Mouse (Mus musculus) MEL (cell line): ENCODE results near the gene Hoxd8. TPM values are rescaled to one million over a fixed set of nuclear protein-coding genes. Genes with fewer than 3 reads are reported as not detected.

Experiments
- DNase-seq: peaks from one replicate; pipeline ENCODE4 v3.0.0; 2011; ENCODE audit warnings: low read depth, low spot score
- H3K27ac ChIP-seq: 2 replicates; pipeline ENCODE4 v1.5.1; 2012; ENCODE audit warnings: low read depth, mild to moderate bottlenecking, control low read depth, low read length, moderate library complexity; ENCODE audit not compliant: control insufficient read depth
- H3K27me3 ChIP-seq, 2 experiments: fragments of 150-350 bp in 1 of 2; sonication (generic) in 1 of 2; 2 replicates each; pipeline ENCODE4 v1.6.1; 2012; ENCODE audit warnings: low read length in 2 of 2, mild to moderate bottlenecking in 2 of 2, improper control_type of control experiment in 1 of 2, moderate library complexity in 1 of 2; ENCODE audit not compliant: insufficient read depth in 2 of 2, control insufficient read depth in 1 of 2
- H3K36me3 ChIP-seq, 2 experiments: 2 replicates each; pipeline ENCODE4 v1.6.1; 2012 to 2014; ENCODE audit warnings: low read length in 2 of 2, improper control_type of control experiment in 1 of 2, inconsistent platforms in 1 of 2, mild to moderate bottlenecking in 1 of 2; ENCODE audit not compliant: insufficient read depth in 2 of 2, control insufficient read depth in 1 of 2
- H3K4me1 ChIP-seq, 2 experiments: fragments of 150-350 bp in 1 of 2; sonication (generic) in 1 of 2; 2 replicates each; pipeline ENCODE4 v1.6.1; 2012; ENCODE audit warnings: low read length in 2 of 2, improper control_type of control experiment in 1 of 2, mild to moderate bottlenecking in 1 of 2; ENCODE audit not compliant: insufficient read depth in 2 of 2, control insufficient read depth in 1 of 2
- H3K4me3 ChIP-seq, 2 experiments: fragments of 150-350 bp in 1 of 2; sonication (generic) in 1 of 2; 2 replicates each; pipeline ENCODE4 v1.5.1; 2012; ENCODE audit warnings: low read depth in 2 of 2, low read length in 2 of 2, mild to moderate bottlenecking in 2 of 2, moderate library complexity in 2 of 2, control low read depth in 1 of 2, improper control_type of control experiment in 1 of 2; ENCODE audit not compliant: control insufficient read depth in 1 of 2, insufficient read depth in 1 of 2
- H3K79me2 ChIP-seq: 2 replicates; pipeline ENCODE4 v1.6.1; 2012; ENCODE audit warnings: mild to moderate bottlenecking, low read length, moderate library complexity; ENCODE audit not compliant: control insufficient read depth, poor library complexity, insufficient read depth
- H3K9ac ChIP-seq: 2 replicates; pipeline ENCODE4 v1.6.1; 2012; ENCODE audit warnings: low read depth, mild to moderate bottlenecking, control low read depth, low read length, moderate library complexity; ENCODE audit not compliant: control insufficient read depth, poor library complexity, severe bottlenecking
- H3K9me3 ChIP-seq: fragments of 150-350 bp; sonication (generic); replicated peaks from 2 replicates; pipeline ENCODE4 v1.6.1; 2012; ENCODE audit warnings: mild to moderate bottlenecking, low read length, improper control_type of control experiment, moderate library complexity; ENCODE audit not compliant: insufficient read depth
- CHD1 ChIP-seq: IDR thresholded peaks from 2 replicates; pipeline ENCODE4 v1.6.1; 2012; ENCODE audit warnings: low read depth, mild to moderate bottlenecking, inconsistent platforms, low read length, improper control_type of control experiment
- CHD2 ChIP-seq: IDR thresholded peaks from 2 replicates; pipeline ENCODE4 v1.6.1; 2011; ENCODE audit warnings: low read length, improper control_type of control experiment
- CTCF ChIP-seq, 3 experiments: IDR thresholded peaks in 2 of 3; conservative IDR thresholded peaks in 1 of 3; 2 replicates each; pipeline ENCODE4 v1.5.1; 2011 to 2012; ENCODE audit warnings: low read length in 3 of 3, low read depth in 2 of 3, mild to moderate bottlenecking in 2 of 3, improper control_type of control experiment in 1 of 3, inconsistent platforms in 1 of 3, mixed read lengths in 1 of 3, moderate library complexity in 1 of 3; ENCODE audit not compliant: control insufficient read depth in 1 of 3, insufficient read depth in 1 of 3, poor library complexity in 1 of 3, severe bottlenecking in 1 of 3
- E2F4 ChIP-seq: IDR thresholded peaks from 2 replicates; pipeline ENCODE4 v1.6.1; 2011; ENCODE audit warnings: low read depth, low read length, improper control_type of control experiment, borderline replicate concordance
- ELF1 ChIP-seq: IDR thresholded peaks from 2 replicates; pipeline ENCODE4 v1.6.1; 2014; ENCODE audit warnings: low read depth, mild to moderate bottlenecking, inconsistent platforms, low read length, improper control_type of control experiment, moderate library complexity
- ETS1 ChIP-seq: IDR thresholded peaks from 2 replicates; pipeline ENCODE4 v1.6.1; 2012; ENCODE audit warnings: low read depth, mild to moderate bottlenecking, inconsistent platforms, low read length, improper control_type of control experiment, moderate library complexity
- GATA1 ChIP-seq: IDR thresholded peaks from 2 replicates; pipeline ENCODE4 v1.6.1; 2011; ENCODE audit warnings: low read depth, low read length, improper control_type of control experiment
- HCFC1 ChIP-seq: IDR thresholded peaks from 2 replicates; pipeline ENCODE4 v1.6.1; 2012; ENCODE audit warnings: low read depth, mild to moderate bottlenecking, inconsistent platforms, low read length, improper control_type of control experiment, moderate library complexity
- MAZ ChIP-seq: IDR thresholded peaks from 2 replicates; pipeline ENCODE4 v1.6.1; 2012; ENCODE audit warnings: low read depth, mild to moderate bottlenecking, inconsistent platforms, low read length, improper control_type of control experiment
- MXI1 ChIP-seq: IDR thresholded peaks from 2 replicates; pipeline ENCODE4 v1.6.1; 2011; ENCODE audit warnings: mild to moderate bottlenecking, low read depth, low read length, improper control_type of control experiment
- NELFE ChIP-seq: IDR thresholded peaks from 2 replicates; pipeline ENCODE4 v1.6.1; 2011; ENCODE audit warnings: low read depth, low read length, improper control_type of control experiment
- POLR2A ChIP-seq, 2 experiments: IDR thresholded peaks; 2 replicates each; pipeline ENCODE4 v1.6.1; 2011 to 2012; ENCODE audit warnings: low read length in 2 of 2, mild to moderate bottlenecking in 2 of 2, control low read depth in 1 of 2, improper control_type of control experiment in 1 of 2, low read depth in 1 of 2, moderate library complexity in 1 of 2; ENCODE audit not compliant: control insufficient read depth in 1 of 2, insufficient read depth in 1 of 2, poor library complexity in 1 of 2
- POLR2AphosphoS5 ChIP-seq: IDR thresholded peaks from 2 replicates; pipeline ENCODE4 v1.6.1; 2012; ENCODE audit warnings: low read depth, borderline replicate concordance, mild to moderate bottlenecking, inconsistent platforms, low read length, moderate library complexity, mixed read lengths
- TCF12 ChIP-seq: IDR thresholded peaks from 2 replicates; pipeline ENCODE4 v1.6.1; 2014; ENCODE audit warnings: low read depth, mild to moderate bottlenecking, inconsistent platforms, low read length, improper control_type of control experiment, moderate library complexity
- USF1 ChIP-seq: IDR thresholded peaks from 2 replicates; pipeline ENCODE4 v1.6.1; 2014; ENCODE audit warnings: low read depth, mild to moderate bottlenecking, inconsistent platforms, low read length, improper control_type of control experiment, moderate library complexity
- USF2 ChIP-seq, 2 experiments: IDR thresholded peaks; 2 replicates each; pipeline ENCODE4 v1.6.1; 2011 to 2012; ENCODE audit warnings: improper control_type of control experiment in 2 of 2, low read length in 2 of 2, borderline replicate concordance in 1 of 2, inconsistent platforms in 1 of 2, low read depth in 1 of 2, mild to moderate bottlenecking in 1 of 2; ENCODE audit not compliant: insufficient read depth in 1 of 2
- ZKSCAN1 ChIP-seq: IDR thresholded peaks from 2 replicates; pipeline ENCODE4 v1.6.1; 2012; ENCODE audit warnings: low read depth, mild to moderate bottlenecking, inconsistent platforms, low read length, improper control_type of control experiment, moderate library complexity
- polyA plus RNA-seq, 2 experiments: library from polyadenylated mRNA; stranded (reverse) in 1 of 2; unstranded in 1 of 2; fragments of >175 nt in 1 of 2; fragments of >200 nt in 1 of 2; gene quantifications; 2 replicates each; pipeline versions ENCODE4 v1.2.1 to v1.2.4; 2012; ENCODE audit warnings: low replicate concordance in 2 of 2, low read depth in 1 of 2; ENCODE audit not compliant: insufficient read length in 2 of 2, insufficient read depth in 1 of 2, missing spikeins in 1 of 2
- total RNA-seq: library from RNA; depleted of rRNA; stranded (reverse); fragments of 300-350 nt; gene quantifications from 2 replicates; pipeline ENCODE4 v1.2.3, GENCODE M21; 2012

Hoxd8 gene
- total and polyA plus RNA-seq, 3 experiments: 4.7 to 7.4 TPM; not detected in 1

DNA sequence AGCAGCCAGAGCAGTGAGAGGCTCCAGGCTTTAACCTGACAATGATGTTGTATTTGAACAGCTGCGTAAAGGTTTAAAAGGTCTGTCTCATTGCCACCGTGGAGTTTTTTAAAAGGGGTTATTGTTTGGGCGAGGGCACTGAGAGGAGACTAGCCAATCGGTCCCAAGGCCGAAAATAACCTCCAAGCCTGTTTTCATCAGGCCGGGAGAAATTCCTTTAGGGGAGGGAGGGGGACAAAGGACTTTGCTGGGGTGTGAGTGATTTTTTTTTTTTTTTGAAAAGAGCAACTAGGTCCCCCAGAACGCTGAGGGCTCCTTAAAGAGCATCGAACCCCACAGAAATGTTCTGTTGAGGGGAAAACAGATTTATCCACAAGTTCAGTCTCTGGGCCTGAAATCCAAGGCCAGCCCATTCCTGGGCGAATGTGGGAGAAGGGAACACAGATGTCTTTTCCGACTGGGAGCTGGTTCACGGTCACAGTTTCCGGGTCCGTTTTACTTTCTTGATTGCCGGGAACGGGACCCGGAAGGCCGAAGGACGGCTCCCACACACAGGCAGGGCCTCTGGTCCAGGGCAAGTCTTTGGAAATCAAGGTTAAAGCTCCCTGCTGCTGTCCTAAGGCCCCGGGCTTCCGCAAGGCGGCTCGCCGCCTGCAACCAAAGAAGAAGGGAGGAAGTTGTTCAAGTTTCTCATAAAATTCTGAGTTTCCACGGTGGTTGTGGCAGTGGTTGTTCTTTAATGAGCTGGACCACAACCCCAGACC lies 14.7 kb upstream of the Hoxd8 start:
- no peaks in the 10 kb centered on the region for H3K9me3 ChIP-seq
- H3K4me3 ChIP-seq: no peak overlapping the region
- no peaks in the 10 kb centered on the region for H3K36me3 ChIP-seq
- H3K9ac ChIP-seq: no peak overlapping the region
- DNase-seq: no peak
- TF ChIP-seq USF1 (no peak), USF2 (IDR thresholded peaks at IDR 0.05; ENCODE audit: borderline replicate concordance in 1 of 2, insufficient read depth in 1 of 2, low read depth in 1 of 2, low read length in 2 of 2) (no peak), ELF1 (no peak), CHD2 (no peak), GATA1 (no peak), NELFE (no peak), HCFC1 (no peak), CHD1 (no peak), CTCF (IDR thresholded peaks at IDR 0.05 in 2 of 3, conservative IDR thresholded peaks at IDR 0.05 in 1 of 3; ENCODE audit: control insufficient read depth in 1 of 3, insufficient read depth in 1 of 3, low read depth in 2 of 3, low read length in 3 of 3, poor library complexity in 1 of 3, severe bottlenecking in 1 of 3) (no peak), ZKSCAN1 (no peak), ETS1 (no peak), POLR2A (IDR thresholded peaks at IDR 0.05; ENCODE audit: control insufficient read depth in 1 of 2, insufficient read depth in 1 of 2, low read depth in 1 of 2, low read length in 2 of 2, poor library complexity in 1 of 2) (no peak)
- TF ChIP-seq, all 39 proteins: peak for 0
- no peaks in the 10 kb centered on the region for H3K4me1 ChIP-seq
- H3K79me2 ChIP-seq: no peaks in the 10 kb centered on the region
- H3K27me3 ChIP-seq: no peaks in the 10 kb centered on the region; a peak in 1 of 4 replicates
- H3K27ac ChIP-seq: no peak overlapping the region

DNA sequence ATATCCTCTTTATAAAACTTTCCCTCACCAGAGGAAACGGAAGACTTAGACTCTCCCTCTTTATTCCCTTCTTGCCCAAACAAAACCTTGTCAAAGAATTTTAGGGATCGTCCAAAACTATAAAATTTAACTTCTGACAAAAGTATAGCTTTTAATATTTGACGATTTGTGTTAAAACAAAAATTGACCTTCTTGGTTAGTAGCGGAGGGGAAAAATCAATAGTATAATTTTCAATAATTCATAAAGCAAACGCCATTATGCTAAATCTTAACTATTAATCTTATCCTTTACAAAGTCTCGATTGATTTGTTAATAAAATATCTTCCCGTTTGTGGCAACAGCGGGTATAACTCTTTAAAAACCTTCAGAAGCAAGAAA lies 14.1 kb upstream of the Hoxd8 start:
- no peaks in the 10 kb centered on the region; a peak in 1 of 4 replicates for H3K27me3 ChIP-seq

More for the DNA sequence above, 14.1 kb upstream of the Hoxd8 start:
- Histone ChIP-seq H3K36me3 (no peaks in the 10 kb centered on the region), H3K79me2 (no peaks in the 10 kb centered on the region), H3K4me1 (no peaks in the 10 kb centered on the region), H3K9ac (no peak overlapping the region), H3K9me3 (no peaks in the 10 kb centered on the region), H3K27ac (no peak overlapping the region), H3K4me3 (no peak overlapping the region)
- no peak for DNase-seq
- no peak for TF ChIP-seq MAZ
- no peak for TF ChIP-seq USF2 (IDR thresholded peaks at IDR 0.05; ENCODE audit: borderline replicate concordance in 1 of 2, insufficient read depth in 1 of 2, low read depth in 1 of 2, low read length in 2 of 2)
- no peak for TF ChIP-seq E2F4
- no peak for TF ChIP-seq POLR2A (IDR thresholded peaks at IDR 0.05; ENCODE audit: control insufficient read depth in 1 of 2, insufficient read depth in 1 of 2, low read depth in 1 of 2, low read length in 2 of 2, poor library complexity in 1 of 2)
- TF ChIP-seq MXI1: no peak
- no peak for TF ChIP-seq POLR2AphosphoS5
- TF ChIP-seq TCF12: no peak
- TF ChIP-seq, all 39 proteins: peak for 0
